In the genomic region with DNA sequence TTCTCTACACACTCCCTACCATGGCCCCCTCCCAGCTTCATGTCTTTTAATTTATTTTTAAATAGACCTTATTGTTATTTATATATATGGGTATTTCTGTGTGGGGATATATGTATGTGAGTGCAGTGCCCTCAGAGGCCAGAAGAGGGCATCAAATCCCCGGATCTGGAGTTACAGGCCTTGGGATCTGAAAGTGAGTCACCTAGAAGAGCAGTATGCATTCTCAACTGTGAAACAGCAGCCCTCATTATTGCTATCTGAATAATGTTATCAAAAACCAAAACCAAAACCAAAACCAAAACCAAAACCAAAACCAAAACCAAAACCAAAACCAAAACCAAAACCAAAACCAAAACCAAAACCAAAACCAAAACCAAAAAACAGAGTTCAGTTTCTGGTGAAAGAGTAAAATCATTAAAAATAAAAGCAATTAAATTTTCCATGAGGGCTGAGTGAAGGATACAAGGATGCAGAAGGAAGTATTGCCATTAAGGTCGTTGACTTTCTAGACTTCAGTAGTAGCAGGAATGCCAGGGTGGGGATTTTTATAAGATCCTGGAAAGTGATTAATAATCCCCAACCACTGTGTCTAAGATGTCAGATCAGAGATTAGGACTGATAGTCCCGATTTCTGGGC, we compare ENCODE assay signal across 18 mouse cellular contexts.
A peak's percentile ranks its signal among the peaks of the same experiment; 100 is the strongest.
DNase-seq lines count a peak whose midpoint lies in the region; ATAC-seq and TF ChIP-seq lines count a peak whose summit lies in the region.
"Had no signal": no experiment of that assay in that cellular context is flagged by ENCODE, and none has a peak within 500 bp of the region (broad histone marks: within the 10 kb centered on the region; RNA-seq: fewer than 3 reads in every experiment).

No protein-coding gene starts in this region.

- no peaks in the 10 kb centered on the region for H3K4me1 ChIP-seq in hindbrain, embryonic 11.5 days (replicated peaks; ENCODE audit: control insufficient read depth, insufficient read depth, low read length)
- no peaks in the 10 kb centered on the region for H3K4me1 ChIP-seq in hindbrain, embryonic 16.5 days (ENCODE audit: control insufficient read depth, insufficient read depth, low read depth, low read length)
- H3K4me1 ChIP-seq in testis, adult 2 months (ENCODE audit: control insufficient read depth, insufficient read depth, low read length): no peaks in the 10 kb centered on the region
- H3K4me1 ChIP-seq in heart, embryonic 11.5 days (ENCODE audit: control insufficient read depth, insufficient read depth, low read length): no peaks in the 10 kb centered on the region
- H3K4me1 ChIP-seq: embryonic facial prominence, embryonic 15.5 days; limb, embryonic 15.5 days had no signal

- no peaks in the 10 kb centered on the region for H3K27me3 ChIP-seq in hindbrain, embryonic 11.5 days (ENCODE audit: control insufficient read depth, insufficient read depth, low read length)
- H3K27me3 ChIP-seq in hindbrain, embryonic 16.5 days (replicated peaks; ENCODE audit: control insufficient read depth, insufficient read depth, low read length): no peaks in the 10 kb centered on the region
- no peaks in the 10 kb centered on the region for H3K27me3 ChIP-seq in testis, adult 2 months (ENCODE audit: control insufficient read depth, insufficient read depth, low read length)
- no peaks in the 10 kb centered on the region for H3K27me3 ChIP-seq in heart, embryonic 11.5 days (ENCODE audit: control insufficient read depth, insufficient read depth, low read length)
- H3K27me3 ChIP-seq: embryonic facial prominence, embryonic 15.5 days; forebrain, embryonic 15.5 days; limb, embryonic 15.5 days had no signal

- intact Hi-C loops in heart, postnatal 25 days (cut with DNase I): no loop called here

- 76% methylated on average over 3 of the region's 3 CpGs for WGBS in hindbrain, embryonic 11.5 days
- 72% methylated on average over 3 of the region's 3 CpGs for WGBS in hindbrain, embryonic 16.5 days
- WGBS in heart, embryonic 11.5 days (ENCODE audit: insufficient replicate concordance): 61% methylated on average over 3 of the region's 3 CpGs

- peak; percentile 16; the same call in 1 of the 2 replicates for TF ChIP-seq CTCF in testis, adult 2 months (IDR thresholded peaks at IDR 0.05; ENCODE audit: control insufficient read depth, insufficient read depth, insufficient replicate concordance, low read depth, low read length)

- no peak for TF ChIP-seq POLR2A in testis, adult 2 months (IDR thresholded peaks at IDR 0.05; ENCODE audit: control insufficient read depth, low read depth, low read length)

- no peak overlapping the region for H3K9ac ChIP-seq in hindbrain, embryonic 11.5 days (ENCODE audit: low read depth, low read length)
- no peak overlapping the region for H3K9ac ChIP-seq in hindbrain, embryonic 16.5 days (ENCODE audit: low read depth, low read length)
- no peak overlapping the region for H3K9ac ChIP-seq in heart, embryonic 11.5 days (ENCODE audit: low read depth, low read length)
- H3K9ac ChIP-seq: embryonic facial prominence, embryonic 15.5 days; forebrain, embryonic 15.5 days; limb, embryonic 15.5 days had no signal

- DNase-seq in hindbrain, embryonic 11.5 days (ENCODE audit: low spot score): peak; percentile 27
- no peak for DNase-seq in testis, postnatal 10 days (ENCODE audit: low spot score)
- DNase-seq in brain, adult 2 months (ENCODE audit: low read depth, low spot score): peak; percentile 10
- no peak for DNase-seq in heart, postnatal 25 days (ENCODE audit: low spot score)
- DNase-seq: cerebellum, adult 8-10 months; gastrocnemius, postnatal 10 days; kidney, adult 8-10 months; lung, adult 2 months; right cerebral cortex, adult 18-20 months; thymus, adult 18-20 months had no signal

- H3K36me3 ChIP-seq in hindbrain, embryonic 11.5 days (ENCODE audit: control insufficient read depth, insufficient read depth, low read length): no peaks in the 10 kb centered on the region
- H3K36me3 ChIP-seq in hindbrain, embryonic 16.5 days (ENCODE audit: control insufficient read depth, insufficient read depth, low read length): no peaks in the 10 kb centered on the region
- no peaks in the 10 kb centered on the region for H3K36me3 ChIP-seq in testis, adult 2 months (ENCODE audit: control insufficient read depth, insufficient read depth, low read length)
- H3K36me3 ChIP-seq in heart, embryonic 11.5 days (ENCODE audit: control insufficient read depth, insufficient read depth, low read length): no peaks in the 10 kb centered on the region
- H3K36me3 ChIP-seq: embryonic facial prominence, embryonic 15.5 days; forebrain, embryonic 15.5 days; limb, embryonic 15.5 days had no signal

- no peak overlapping the region for H3K27ac ChIP-seq in hindbrain, embryonic 11.5 days (ENCODE audit: low read depth, low read length)
- no peak overlapping the region for H3K27ac ChIP-seq in hindbrain, embryonic 16.5 days (ENCODE audit: low read depth, low read length)
- no peak overlapping the region for H3K27ac ChIP-seq in testis, adult 2 months (ENCODE audit: control insufficient read depth, insufficient read depth, low read depth, low read length)
- H3K27ac ChIP-seq in heart, embryonic 11.5 days (ENCODE audit: low read depth, low read length): no peak overlapping the region
- H3K27ac ChIP-seq: embryonic facial prominence, embryonic 15.5 days; forebrain, embryonic 15.5 days; limb, embryonic 15.5 days had no signal

- no peak overlapping the region for H3K4me3 ChIP-seq in hindbrain, embryonic 11.5 days (ENCODE audit: low read depth, low read length)
- H3K4me3 ChIP-seq in hindbrain, embryonic 16.5 days (ENCODE audit: low read length): no peak overlapping the region
- H3K4me3 ChIP-seq in testis, adult 2 months (ENCODE audit: control insufficient read depth, low read depth, low read length): no peak overlapping the region
- H3K4me3 ChIP-seq in heart, embryonic 11.5 days (ENCODE audit: low read depth, low read length): no peak overlapping the region
- H3K4me3 ChIP-seq: embryonic facial prominence, embryonic 15.5 days; forebrain, embryonic 15.5 days; limb, embryonic 15.5 days had no signal

- H3K4me2 ChIP-seq in hindbrain, embryonic 11.5 days (replicated peaks; ENCODE audit: low read depth, low read length): no peak overlapping the region
- no peak overlapping the region for H3K4me2 ChIP-seq in hindbrain, embryonic 16.5 days (ENCODE audit: low read length)
- no peak overlapping the region for H3K4me2 ChIP-seq in heart, embryonic 11.5 days
- H3K4me2 ChIP-seq: embryonic facial prominence, embryonic 15.5 days; forebrain, embryonic 15.5 days; limb, embryonic 15.5 days had no signal

- no peak for ATAC-seq in hindbrain, embryonic 11.5 days (ENCODE audit: low FRiP score)
- ATAC-seq in hindbrain, embryonic 16.5 days: no peak
- ATAC-seq in heart, embryonic 11.5 days (replicated peaks; ENCODE audit: insufficient number of reproducible peaks, low FRiP score, low TSS enrichment): no peak
- ATAC-seq in erythroid progenitor cell, adult 5-6 weeks (replicated peaks; ENCODE audit: low FRiP score, poor library complexity, severe bottlenecking): no peak
- ATAC-seq: forebrain, embryonic 15.5 days; midbrain, embryonic 16.5 days had no signal

- H3K9me3 ChIP-seq in hindbrain, embryonic 11.5 days (ENCODE audit: control insufficient read depth, low read length): no peaks in the 10 kb centered on the region
- H3K9me3 ChIP-seq in hindbrain, embryonic 16.5 days (ENCODE audit: control insufficient read depth, low read length): no peaks in the 10 kb centered on the region
- H3K9me3 ChIP-seq in heart, embryonic 11.5 days (replicated peaks; ENCODE audit: control insufficient read depth, low read length): no peaks in the 10 kb centered on the region
- H3K9me3 ChIP-seq: embryonic facial prominence, embryonic 15.5 days; forebrain, embryonic 15.5 days; limb, embryonic 15.5 days had no signal

Comparison
In these comparisons a context has a peak if more than half of its experiments do, and no peak if none do; other contexts are left out.
1. DNase-seq: peak in hindbrain, embryonic 11.5 days (single experiment) and brain, adult 2 months (single experiment); none in testis, postnatal 10 days (single experiment) and heart, postnatal 25 days (single experiment).